Comparison of ENCODE assay signal across 12 mouse cellular contexts in the genomic region with DNA sequence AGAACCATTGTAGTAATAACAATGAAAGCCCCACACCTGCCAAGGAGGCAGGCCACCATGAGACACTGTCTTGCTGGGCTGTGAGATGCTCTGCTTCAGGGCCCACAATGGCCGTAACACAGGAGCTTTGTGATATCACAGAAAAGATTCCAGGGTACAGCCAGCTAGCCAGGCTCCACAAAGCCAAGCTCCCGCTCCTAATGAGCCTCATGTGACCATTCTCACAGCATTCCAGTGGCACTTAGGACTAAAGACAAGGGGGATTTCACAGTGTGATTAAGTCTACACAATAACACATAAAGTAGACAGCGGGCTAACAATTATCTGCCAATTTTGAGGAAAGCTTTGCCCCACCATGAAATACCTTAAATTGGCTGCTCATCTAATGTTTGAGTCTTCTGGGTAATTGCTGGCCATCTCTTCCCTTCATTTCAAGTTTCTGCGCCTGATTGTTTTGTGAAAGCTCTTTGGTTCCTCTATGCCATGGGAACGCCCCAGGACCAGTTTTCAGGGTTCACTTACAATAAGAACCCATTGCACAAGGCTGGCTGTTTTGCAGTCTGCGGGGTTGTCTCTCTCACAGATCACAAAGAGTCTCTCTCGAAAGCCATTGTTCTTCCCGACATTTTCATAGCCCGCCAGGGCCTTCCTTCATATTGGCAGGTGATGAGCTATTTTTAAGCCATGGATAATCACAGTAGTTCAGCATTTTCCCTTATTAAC.
DNase-seq lines count a peak whose midpoint lies in the region; ATAC-seq and TF ChIP-seq lines count a peak whose summit lies in the region.
"Had no signal": no experiment of that assay in that cellular context is flagged by ENCODE, and none has a peak within 500 bp of the region (broad histone marks: within the 10 kb centered on the region; RNA-seq: fewer than 3 reads in every experiment).

No protein-coding gene starts in this region.

- ATAC-seq in forebrain, embryonic 12.5 days (ENCODE audit: low FRiP score): peak; percentile 90
- ATAC-seq in hindbrain, postnatal 0 days: peak; percentile 71; the same call in 1 of the 2 replicates
- peak; percentile 76 for ATAC-seq in neural tube, embryonic 14.5 days (ENCODE audit: low read depth)
- ATAC-seq in erythroid progenitor cell, adult 5-6 weeks (replicated peaks; ENCODE audit: low FRiP score, poor library complexity, severe bottlenecking): no peak
- ATAC-seq in CD4-positive, CD25-positive, alpha-beta regulatory T cell, adult 4 months: no peak
- ATAC-seq: intestine, embryonic 15.5 days had no signal

- no peaks in the 10 kb centered on the region for H3K36me3 ChIP-seq in forebrain, embryonic 12.5 days (replicated peaks)
- no peaks in the 10 kb centered on the region for H3K36me3 ChIP-seq in hindbrain, postnatal 0 days (ENCODE audit: insufficient read depth, low read length)
- H3K36me3 ChIP-seq in neural tube, embryonic 14.5 days (ENCODE audit: control insufficient read depth, insufficient read depth, low read length): no peaks in the 10 kb centered on the region
- H3K36me3 ChIP-seq: intestine, embryonic 15.5 days had no signal

- H3K4me2 ChIP-seq in forebrain, embryonic 12.5 days: peak overlapping the region; percentile 8
- H3K4me2 ChIP-seq in hindbrain, postnatal 0 days (ENCODE audit: low read depth, low read length): no peak overlapping the region
- no peak overlapping the region for H3K4me2 ChIP-seq in neural tube, embryonic 14.5 days (ENCODE audit: low read depth, low read length)
- H3K4me2 ChIP-seq: intestine, embryonic 15.5 days had no signal

- no peaks in the 10 kb centered on the region for H3K27me3 ChIP-seq in forebrain, embryonic 12.5 days
- no peaks in the 10 kb centered on the region for H3K27me3 ChIP-seq in hindbrain, postnatal 0 days (ENCODE audit: insufficient read depth, low read length)
- H3K27me3 ChIP-seq in neural tube, embryonic 14.5 days (ENCODE audit: control insufficient read depth, insufficient read depth, low read length): no peaks in the 10 kb centered on the region
- H3K27me3 ChIP-seq: intestine, embryonic 15.5 days had no signal

- peaks cover 21% of the 10 kb centered on the region for H3K4me1 ChIP-seq in forebrain, embryonic 12.5 days
- peaks cover 4% of the 10 kb centered on the region; the same call in 1 of the 2 replicates for H3K4me1 ChIP-seq in hindbrain, postnatal 0 days (ENCODE audit: insufficient read depth, low read length)
- no peaks in the 10 kb centered on the region for H3K4me1 ChIP-seq in neural tube, embryonic 14.5 days (ENCODE audit: control insufficient read depth, insufficient read depth, low read length)
- H3K4me1 ChIP-seq: intestine, embryonic 15.5 days had no signal

- WGBS in forebrain, embryonic 12.5 days: 6% methylated on average over 9 of the region's 9 CpGs
- 44% methylated on average over 9 of the region's 9 CpGs for WGBS in hindbrain, postnatal 0 days
- WGBS in neural tube, embryonic 14.5 days: 52% methylated on average over 9 of the region's 9 CpGs

- peak overlapping the region; percentile 80 for H3K27ac ChIP-seq in forebrain, embryonic 12.5 days
- H3K27ac ChIP-seq in hindbrain, postnatal 0 days: no peak overlapping the region
- no peak overlapping the region for H3K27ac ChIP-seq in neural tube, embryonic 14.5 days (ENCODE audit: low read depth, low read length)
- H3K27ac ChIP-seq: intestine, embryonic 15.5 days had no signal

- H3K9ac ChIP-seq in forebrain, embryonic 12.5 days: no peak overlapping the region
- H3K9ac ChIP-seq in hindbrain, postnatal 0 days (replicated peaks; ENCODE audit: low read length): no peak overlapping the region
- no peak overlapping the region for H3K9ac ChIP-seq in neural tube, embryonic 14.5 days (replicated peaks; ENCODE audit: low read depth, low read length)
- H3K9ac ChIP-seq: intestine, embryonic 15.5 days had no signal

- no peak overlapping the region for H3K4me3 ChIP-seq in forebrain, embryonic 12.5 days (replicated peaks)
- no peak overlapping the region for H3K4me3 ChIP-seq in hindbrain, postnatal 0 days (ENCODE audit: low read length)
- no peak overlapping the region for H3K4me3 ChIP-seq in neural tube, embryonic 14.5 days (ENCODE audit: low read depth, low read length)
- H3K4me3 ChIP-seq: intestine, embryonic 15.5 days had no signal

- peak; percentile 32 for DNase-seq in embryo, embryonic 10.5 days (ENCODE audit: low spot score)
- peak; percentile 19 for DNase-seq in hindbrain, postnatal 0 days (ENCODE audit: low spot score)
- DNase-seq in testis, postnatal 14 days (ENCODE audit: low spot score): no peak
- DNase-seq: adrenal gland, postnatal 25 days; heart, adult 18-20 months; kidney, postnatal 4 days; lung, adult 18-20 months had no signal

- no peak for TF ChIP-seq CTCF in hindbrain, postnatal 0 days (IDR thresholded peaks at IDR 0.05; ENCODE audit: low read depth)

- H3K9me3 ChIP-seq in forebrain, embryonic 12.5 days: no peaks in the 10 kb centered on the region
- H3K9me3 ChIP-seq in hindbrain, postnatal 0 days (ENCODE audit: low read length): no peaks in the 10 kb centered on the region
- H3K9me3 ChIP-seq in neural tube, embryonic 14.5 days (ENCODE audit: control insufficient read depth, low read length): no peaks in the 10 kb centered on the region
- H3K9me3 ChIP-seq: intestine, embryonic 15.5 days had no signal

Comparison
In these comparisons a context has a peak if more than half of its experiments do, and no peak if none do; other contexts are left out.
1. ATAC-seq: peak in forebrain, embryonic 12.5 days (single experiment), hindbrain, postnatal 0 days (single experiment) and neural tube, embryonic 14.5 days (single experiment); none in erythroid progenitor cell, adult 5-6 weeks (single experiment) and CD4-positive, CD25-positive, alpha-beta regulatory T cell, adult 4 months (single experiment).